Mouse (Mus musculus) cerebellum, adult 2 months (tissue): ENCODE data around the gene Tcam1.

Experiments used
- CTCF ChIP-seq: fragments of 200-500 bp; IDR thresholded peaks from 2 replicates; pipeline ENCODE4 v1.5.1; 2011; ENCODE audit warnings: low read depth, mild to moderate bottlenecking, control low read depth, low read length, moderate library complexity, borderline replicate concordance; ENCODE audit not compliant: insufficient read depth
- POLR2A ChIP-seq: fragments of 200-500 bp; IDR thresholded peaks from 2 replicates; pipeline ENCODE4 v1.6.1; 2011; ENCODE audit warnings: low read length, control low read depth, borderline replicate concordance; ENCODE audit not compliant: insufficient read depth

GRCm38 (mm10) chr11:106272644-106273310, 3.7 kb upstream of the Tcam1 start, which contains the start of gene Smarcd2:
- no peak for TF ChIP-seq CTCF
- peak; percentile 53; the same call in 1 of the 2 replicates for TF ChIP-seq POLR2A
